28 mouse cellular contexts compared by ENCODE assay signal in the genomic region with DNA sequence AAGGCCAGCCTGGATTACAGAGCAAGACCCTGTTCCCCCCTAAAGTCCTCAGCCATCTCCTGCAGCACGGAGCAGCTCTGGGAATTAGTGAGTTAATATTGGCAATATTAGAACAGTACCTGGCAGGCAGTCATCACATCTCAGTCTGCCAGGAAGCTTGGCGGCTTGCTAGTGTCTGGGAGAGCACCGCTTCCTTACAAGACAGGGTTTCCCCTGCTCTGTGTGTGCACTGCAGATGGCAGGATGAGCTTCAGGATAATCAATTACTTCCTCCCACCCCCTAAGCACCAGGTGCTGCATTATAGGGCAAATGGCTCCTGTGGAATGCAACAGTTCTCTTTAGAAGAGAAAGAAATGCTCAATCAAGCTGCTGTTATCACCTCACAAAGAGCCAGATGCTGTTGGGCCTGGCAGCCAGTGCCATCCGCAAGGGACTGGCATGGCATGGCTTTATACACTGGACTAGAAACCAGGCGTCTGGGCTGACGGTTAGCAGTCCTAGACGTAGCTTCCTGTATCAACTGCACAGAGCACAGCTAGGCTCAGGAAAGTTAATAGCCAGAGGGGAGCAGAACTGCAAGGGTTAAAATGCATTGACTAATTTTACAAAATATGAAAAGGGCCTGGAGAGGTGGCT. TPM values are rescaled to one million over a fixed set of nuclear protein-coding genes. Genes with fewer than 3 reads are reported as not detected.
DNase-seq lines count a peak whose midpoint lies in the region; ATAC-seq and TF ChIP-seq lines count a peak whose summit lies in the region.
"Had no signal": no experiment of that assay in that cellular context is flagged by ENCODE, and none has a peak within 500 bp of the region (broad histone marks: within the 10 kb centered on the region; RNA-seq: fewer than 3 reads in every experiment).

No protein-coding gene starts in this region.

- TF ChIP-seq CTCF in lung, adult 2 months (IDR thresholded peaks at IDR 0.05; ENCODE audit: insufficient read depth, low read length), result no peak

- peak; percentile 43; the same call in 1 of the 2 replicates for ATAC-seq in hindbrain, embryonic 13.5 days (ENCODE audit: low FRiP score)
- peak; percentile 68 for ATAC-seq in forebrain, embryonic 16.5 days
- ATAC-seq: CD4-positive, CD25-positive, alpha-beta regulatory T cell, adult 4 months; inflammation-experienced regulatory T-cells, adult 6 months; midbrain, embryonic 15.5 days had no signal

- no peak overlapping the region for H3K9ac ChIP-seq in hindbrain, embryonic 13.5 days
- no peak overlapping the region for H3K9ac ChIP-seq in forebrain, embryonic 16.5 days (replicated peaks; ENCODE audit: low read depth, low read length)
- H3K9ac ChIP-seq: heart, embryonic 13.5 days; limb, embryonic 15.5 days; liver, embryonic 15.5 days; midbrain, embryonic 15.5 days had no signal

- DNase-seq in cerebellum, postnatal 25 days, result peak; percentile 24 to 33
- no peak for DNase-seq in cerebellum, postnatal 4 days (ENCODE audit: low spot score in 2 of 2)
- no peak for DNase-seq in hindbrain, embryonic 10.5 days (ENCODE audit: low spot score)
- DNase-seq in left cerebral cortex, postnatal 4 days, result peak; percentile 23
- no peak for DNase-seq in left cerebral cortex, adult 11 months (ENCODE audit: low spot score)
- DNase-seq in lung, adult 2 months, result no peak
- DNase-seq: adrenal gland, postnatal 14 days; cerebellum, postnatal 36 days; gastrocnemius, postnatal 14 days; heart, adult 2 months; heart, postnatal 14 days; kidney, adult 2 months; lung, postnatal 4 days; spleen, adult 18-20 months had no signal

- H3K4me3 ChIP-seq in hindbrain, embryonic 13.5 days, result no peak overlapping the region
- no peak overlapping the region for H3K4me3 ChIP-seq in hindbrain, embryonic 10.5 days
- H3K4me3 ChIP-seq in forebrain, embryonic 16.5 days (replicated peaks; ENCODE audit: low read length), result no peak overlapping the region
- H3K4me3 ChIP-seq in lung, adult 2 months (replicated peaks; ENCODE audit: extremely low read depth, low read depth, low read length), result no peak overlapping the region
- H3K4me3 ChIP-seq: heart, adult 2 months; heart, embryonic 13.5 days; left cerebral cortex, adult 2 months; limb, embryonic 15.5 days; liver, embryonic 15.5 days; midbrain, embryonic 15.5 days; myocyte had no signal

- H3K4me2 ChIP-seq in hindbrain, embryonic 13.5 days, result no peak overlapping the region
- H3K4me2 ChIP-seq in forebrain, embryonic 16.5 days (ENCODE audit: low read length), result no peak overlapping the region
- H3K4me2 ChIP-seq: heart, embryonic 13.5 days; limb, embryonic 15.5 days; liver, embryonic 15.5 days; midbrain, embryonic 15.5 days had no signal

- intact Hi-C loops in left cerebral cortex, postnatal 4 days (cut with DNase I), result no loop called here

- H3K27ac ChIP-seq in hindbrain, embryonic 13.5 days, result no peak overlapping the region
- H3K27ac ChIP-seq in hindbrain, embryonic 10.5 days, result no peak overlapping the region
- H3K27ac ChIP-seq in forebrain, embryonic 16.5 days (ENCODE audit: low read length), result no peak overlapping the region
- H3K27ac ChIP-seq: heart, adult 2 months; heart, embryonic 13.5 days; kidney, postnatal 0 days; left cerebral cortex, adult 2 months; limb, embryonic 15.5 days; liver, embryonic 15.5 days; midbrain, embryonic 15.5 days had no signal

- H3K36me3 ChIP-seq in hindbrain, embryonic 13.5 days, result no peaks in the 10 kb centered on the region
- no peaks in the 10 kb centered on the region for H3K36me3 ChIP-seq in hindbrain, embryonic 10.5 days
- H3K36me3 ChIP-seq in forebrain, embryonic 16.5 days (ENCODE audit: control insufficient read depth, insufficient read depth), result no peaks in the 10 kb centered on the region
- H3K36me3 ChIP-seq: heart, embryonic 13.5 days; limb, embryonic 15.5 days; liver, embryonic 15.5 days; midbrain, embryonic 15.5 days had no signal

- no peak for TF ChIP-seq POLR2A in lung, adult 2 months (IDR thresholded peaks at IDR 0.05; ENCODE audit: borderline replicate concordance, extremely low read depth, low read depth, low read length)

- H3K9me3 ChIP-seq in hindbrain, embryonic 13.5 days, result no peaks in the 10 kb centered on the region
- H3K9me3 ChIP-seq in hindbrain, embryonic 10.5 days, result no peaks in the 10 kb centered on the region
- H3K9me3 ChIP-seq in forebrain, embryonic 16.5 days (ENCODE audit: control insufficient read depth, low read length), result no peaks in the 10 kb centered on the region
- H3K9me3 ChIP-seq: heart, embryonic 13.5 days; limb, embryonic 15.5 days; liver, embryonic 15.5 days; midbrain, embryonic 15.5 days had no signal

- H3K4me1 ChIP-seq in hindbrain, embryonic 13.5 days (replicated peaks), result peaks cover 12% of the 10 kb centered on the region
- no peaks in the 10 kb centered on the region for H3K4me1 ChIP-seq in hindbrain, embryonic 10.5 days (replicated peaks)
- peaks cover 16% of the 10 kb centered on the region for H3K4me1 ChIP-seq in forebrain, embryonic 16.5 days (replicated peaks; ENCODE audit: control insufficient read depth, insufficient read depth, low read length)
- H3K4me1 ChIP-seq in lung, adult 2 months (ENCODE audit: control insufficient read depth, insufficient read depth, low read length), result no peaks in the 10 kb centered on the region
- H3K4me1 ChIP-seq: liver, embryonic 15.5 days had no signal

- WGBS in hindbrain, embryonic 13.5 days, result 78% methylated on average over 7 of the region's 7 CpGs
- 88% methylated on average over 7 of the region's 7 CpGs for WGBS in hindbrain, embryonic 10.5 days
- 56% methylated on average over 7 of the region's 7 CpGs for WGBS in forebrain, embryonic 16.5 days
- WGBS in lung, adult 2 months, result 75% methylated on average over 7 of the region's 7 CpGs

- H3K27me3 ChIP-seq in hindbrain, embryonic 13.5 days, result no peaks in the 10 kb centered on the region
- H3K27me3 ChIP-seq in hindbrain, embryonic 10.5 days (ENCODE audit: insufficient read depth, poor library complexity, severe bottlenecking), result no peaks in the 10 kb centered on the region
- H3K27me3 ChIP-seq in forebrain, embryonic 16.5 days (replicated peaks; ENCODE audit: control insufficient read depth, insufficient read depth, low read length), result no peaks in the 10 kb centered on the region
- H3K27me3 ChIP-seq: heart, embryonic 13.5 days; limb, embryonic 15.5 days; liver, embryonic 15.5 days; midbrain, embryonic 15.5 days had no signal

RNA-seq across cellular contexts. Expression of a gene that starts 38.3 kb away (rescaled TPM):
- polyA plus RNA-seq in hindbrain, embryonic 13.5 days (2015; fragmentation: Nextera tagmentation; extraction: Ambion mirVana), result 1.6 and 2.4 TPM in 2 replicates
- 0.56 and 0.90 TPM in 2 replicates for polyA plus RNA-seq in hindbrain, embryonic 10.5 days (2016; fragmentation: Nextera tagmentation; extraction: Ambion mirVana)
- 10 to 100 TPM; 15.3 to 20.3 TPM for total RNA-seq in left cerebral cortex, postnatal 4 days (2021)
- 6.1 and 6.7 TPM in 2 replicates for polyA plus RNA-seq in forebrain, embryonic 16.5 days (2015; fragmentation: Nextera tagmentation; extraction: Ambion mirVana)
- polyA plus RNA-seq in lung, adult 2 months (2012; rRNA removed), result not detected in 2 replicates
- total RNA-seq: adrenal gland, postnatal 14 days; gastrocnemius, postnatal 14 days; megakaryocyte-erythroid progenitor cell, adult 5-6 weeks; neutrophil, adult 5-6 weeks had no signal
- polyA plus RNA-seq: CD4-positive, CD25-positive, alpha-beta regulatory T cell, adult 4 months; kidney, adult 2 months; large intestine, adult 2 months; myocyte had no signal

Comparison
In these comparisons a context has a peak if more than half of its experiments do, and no peak if none do; other contexts are left out.
1. DNase-seq: peak in cerebellum, postnatal 25 days (2 of 2) and left cerebral cortex, postnatal 4 days (single experiment); none in cerebellum, postnatal 4 days (0 of 2), hindbrain, embryonic 10.5 days (single experiment), left cerebral cortex, adult 11 months (single experiment) and lung, adult 2 months (single experiment).